Mouse (Mus musculus) G1E-ER4 (cell line): ENCODE results near the gene Heatr3. TPM values are rescaled to one million over a fixed set of nuclear protein-coding genes. Genes with fewer than 3 reads are reported as not detected.

Source experiments
- GATA1 ChIP-seq: IDR thresholded peaks from one replicate; pipeline ENCODE4 v1.8.0; 2012; ENCODE audit warnings: low read length, inconsistent platforms
- polyA plus RNA-seq: library from polyadenylated mRNA; stranded (reverse); fragments of >175 nt; gene quantifications from 2 replicates; pipeline ENCODE4 v1.2.3, GENCODE M21; 2012

The Heatr3 gene
- polyA plus RNA-seq, 1 experiment = 24.9 TPM

DNA sequence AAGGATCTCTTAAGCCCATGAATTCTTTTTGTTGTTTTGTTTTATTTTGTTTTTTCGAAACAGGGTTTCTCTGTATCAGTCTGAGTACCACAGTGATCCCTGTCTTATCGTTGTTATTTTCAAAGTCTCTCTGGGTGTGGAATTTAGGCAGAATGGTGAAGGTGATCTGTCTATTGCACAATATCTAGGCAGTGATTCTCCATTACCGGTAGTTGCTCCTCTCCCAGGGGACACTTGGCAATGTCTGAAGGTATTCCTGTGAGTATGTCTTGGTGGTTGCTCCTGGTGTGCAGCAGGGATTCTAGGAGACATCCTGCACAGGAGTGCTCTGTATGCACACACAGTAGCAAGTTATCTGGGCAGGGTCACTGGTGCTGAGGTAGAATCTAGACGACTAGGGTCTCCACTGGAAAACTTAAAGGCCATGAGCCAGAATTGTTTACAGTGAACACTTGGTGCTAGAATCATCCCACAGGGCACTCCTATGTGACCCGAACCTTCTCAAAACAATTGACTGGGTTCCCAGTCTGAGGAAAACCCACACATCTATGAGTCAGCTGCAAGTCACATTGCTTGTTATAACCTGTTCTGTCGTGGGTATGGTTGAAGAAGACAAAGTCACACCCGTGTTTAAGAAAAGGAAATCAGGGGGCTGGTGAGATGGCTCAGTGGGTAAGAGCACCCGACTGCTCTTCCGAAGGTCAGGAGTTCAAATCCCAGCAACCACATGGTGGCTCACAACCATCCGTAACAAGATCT lies 22.8 kb downstream of the Heatr3 start:
- TF ChIP-seq GATA1 = no peak

DNA sequence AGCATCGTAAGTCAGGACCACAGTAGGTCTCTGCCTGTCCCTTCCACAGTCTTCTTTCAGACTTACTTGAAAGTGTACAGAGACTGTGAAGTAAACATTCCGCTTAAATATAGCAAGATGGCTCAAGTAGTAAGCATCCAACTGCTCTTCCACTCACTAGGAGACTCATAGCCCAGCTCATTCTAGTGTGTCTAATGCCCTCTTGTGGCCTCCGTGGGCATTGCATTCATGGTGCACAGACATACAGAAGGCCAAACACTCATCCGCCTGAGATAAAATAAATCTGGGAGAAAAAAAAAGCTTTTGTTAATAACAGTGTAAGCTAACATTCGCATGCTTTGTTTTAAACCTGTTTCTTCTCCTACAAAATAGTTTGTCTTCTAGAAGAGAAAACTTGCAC lies 23.8 kb downstream of the Heatr3 start:
- no peak for TF ChIP-seq GATA1

DNA sequence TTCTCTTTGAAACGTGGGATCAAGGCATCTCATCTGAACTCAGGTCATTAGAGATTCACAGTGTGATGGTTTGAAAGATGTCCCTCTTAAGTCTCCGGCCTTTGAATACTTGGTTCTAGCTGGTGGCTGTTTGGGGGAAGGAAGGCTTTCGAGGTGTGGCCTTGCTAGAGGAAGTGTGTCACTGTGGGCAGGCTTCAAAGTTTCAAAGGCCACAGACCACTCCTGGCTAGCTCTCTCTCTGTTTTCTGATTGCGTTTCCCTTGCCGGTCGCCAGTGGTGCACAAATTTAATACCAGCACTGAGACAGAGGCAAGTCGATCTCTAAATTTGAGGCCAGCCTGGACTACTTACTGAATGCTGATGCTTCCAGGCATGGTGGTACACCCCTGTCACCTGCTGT lies 37.6 kb downstream of the Heatr3 start:
- TF ChIP-seq GATA1 = no peak

DNA sequence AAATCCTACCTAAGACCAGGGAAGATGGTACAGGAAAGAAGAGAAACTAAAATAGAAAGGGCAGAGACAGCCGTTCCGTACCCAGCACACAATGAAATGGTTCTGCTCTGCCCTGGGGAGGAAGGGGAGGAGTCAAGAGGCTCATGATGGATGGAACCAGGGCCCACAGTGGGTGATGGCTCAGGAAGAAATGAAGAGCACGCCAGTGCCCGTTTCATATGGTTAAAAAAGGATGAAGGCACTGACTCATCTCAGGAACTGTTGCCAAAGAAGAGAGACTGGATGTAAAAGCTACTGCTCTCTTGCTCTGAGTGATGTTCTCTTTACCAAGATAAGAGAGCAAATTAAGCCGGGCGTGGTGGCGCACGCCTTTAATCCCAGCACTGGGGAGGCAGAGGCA lies 39.6 kb downstream of the Heatr3 start:
- no peak for TF ChIP-seq GATA1

DNA sequence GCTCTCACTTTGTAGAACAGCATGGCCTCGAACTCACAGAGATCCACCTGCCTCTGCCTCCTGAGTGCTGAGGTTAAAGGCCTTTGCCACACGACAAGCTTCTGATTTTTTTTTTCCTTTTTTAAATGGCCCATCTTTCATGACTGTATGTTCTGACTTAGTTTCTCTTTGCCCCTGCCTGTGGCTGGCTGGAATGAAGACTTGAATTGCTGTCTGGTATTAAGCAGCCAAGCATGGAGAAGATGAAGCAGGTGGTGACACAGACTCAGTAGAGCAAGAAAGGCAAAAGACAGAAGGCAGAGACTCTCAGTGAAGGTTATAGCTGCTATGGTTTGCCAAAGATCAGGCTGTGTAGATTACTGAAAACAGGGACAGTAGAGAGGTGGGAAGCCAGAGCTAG lies 45.5 kb downstream of the Heatr3 start:
- no peak for TF ChIP-seq GATA1

DNA sequence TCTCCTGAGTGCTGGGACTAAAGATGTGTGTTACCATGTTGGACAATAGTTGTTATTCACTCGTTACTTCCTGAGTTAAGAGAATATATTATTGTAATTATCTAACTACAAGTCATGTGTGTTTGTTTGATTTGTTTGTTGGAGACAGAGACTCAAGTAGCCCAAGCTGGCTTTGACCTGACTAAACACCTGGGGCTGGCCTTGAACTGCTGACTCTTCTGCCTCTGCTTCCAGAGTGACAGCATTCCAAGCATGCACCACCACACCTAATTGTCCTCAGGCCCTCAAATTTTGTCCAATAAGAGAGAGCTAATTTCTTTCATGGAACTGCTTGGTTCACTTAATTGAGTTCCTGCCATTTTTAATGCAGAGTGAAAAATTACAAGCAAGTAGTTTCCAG lies 47.3 kb downstream of the Heatr3 start:
- TF ChIP-seq GATA1 = no peak

DNA sequence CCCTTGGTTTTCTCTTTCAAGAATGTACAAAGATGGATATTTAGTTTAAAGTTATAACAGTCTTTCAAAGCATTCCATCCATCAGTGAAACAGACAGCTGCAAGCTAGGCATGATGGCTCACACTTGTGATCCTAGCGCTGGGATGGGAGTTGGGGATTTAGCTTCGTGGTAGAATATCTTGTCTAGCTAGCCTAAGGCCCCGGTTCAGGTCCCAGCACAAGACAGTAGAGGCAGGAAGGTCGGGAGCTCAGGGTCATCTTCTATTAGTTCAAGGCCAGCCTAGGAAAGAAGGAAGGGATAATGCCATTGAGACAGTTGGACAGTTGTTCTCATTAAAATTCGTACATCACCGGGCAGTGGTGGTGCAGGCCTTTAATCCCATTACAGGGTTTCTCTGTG lies 48.1 kb downstream of the Heatr3 start:
- TF ChIP-seq GATA1 = no peak

DNA sequence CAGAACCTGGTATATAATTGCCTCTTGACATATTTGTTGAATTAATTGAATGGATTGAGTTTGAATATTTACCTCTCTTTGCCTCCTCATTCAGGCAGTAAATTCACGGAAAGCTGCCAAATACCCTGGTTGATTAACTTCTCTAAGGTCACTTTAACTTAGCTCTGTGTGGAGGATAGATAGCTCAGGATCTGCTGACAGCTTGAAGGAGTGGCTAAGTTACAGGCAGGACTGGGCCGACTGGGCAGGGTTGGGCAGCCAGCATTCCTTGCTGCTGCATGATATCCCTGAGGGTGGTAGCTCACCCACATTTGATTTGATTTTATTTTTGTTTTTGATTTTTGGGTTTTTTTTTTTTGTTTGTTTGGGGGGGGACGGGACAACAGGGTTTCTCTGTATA lies 59.7 kb downstream of the Heatr3 start:
- TF ChIP-seq GATA1 = no peak

DNA sequence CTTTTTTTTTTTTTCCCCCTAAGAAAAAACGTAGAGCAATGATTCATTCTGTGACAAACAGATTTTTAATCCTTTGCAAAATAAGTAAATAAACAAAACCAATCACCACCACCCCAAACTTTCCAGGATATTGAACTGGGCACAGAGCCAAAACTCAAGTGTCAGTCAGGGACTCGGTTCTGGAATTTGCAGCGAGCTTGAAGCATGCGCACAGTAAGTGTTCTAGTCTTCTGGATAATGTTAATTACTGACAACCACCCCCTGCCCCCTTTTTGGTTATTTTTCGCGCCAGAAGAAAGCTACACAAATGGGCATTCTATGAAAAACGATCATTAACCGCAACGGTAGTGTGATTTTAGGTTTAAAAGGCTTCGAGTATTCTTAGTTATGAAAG lies 60.9 kb downstream of the Heatr3 start:
- no peak for TF ChIP-seq GATA1

DNA sequence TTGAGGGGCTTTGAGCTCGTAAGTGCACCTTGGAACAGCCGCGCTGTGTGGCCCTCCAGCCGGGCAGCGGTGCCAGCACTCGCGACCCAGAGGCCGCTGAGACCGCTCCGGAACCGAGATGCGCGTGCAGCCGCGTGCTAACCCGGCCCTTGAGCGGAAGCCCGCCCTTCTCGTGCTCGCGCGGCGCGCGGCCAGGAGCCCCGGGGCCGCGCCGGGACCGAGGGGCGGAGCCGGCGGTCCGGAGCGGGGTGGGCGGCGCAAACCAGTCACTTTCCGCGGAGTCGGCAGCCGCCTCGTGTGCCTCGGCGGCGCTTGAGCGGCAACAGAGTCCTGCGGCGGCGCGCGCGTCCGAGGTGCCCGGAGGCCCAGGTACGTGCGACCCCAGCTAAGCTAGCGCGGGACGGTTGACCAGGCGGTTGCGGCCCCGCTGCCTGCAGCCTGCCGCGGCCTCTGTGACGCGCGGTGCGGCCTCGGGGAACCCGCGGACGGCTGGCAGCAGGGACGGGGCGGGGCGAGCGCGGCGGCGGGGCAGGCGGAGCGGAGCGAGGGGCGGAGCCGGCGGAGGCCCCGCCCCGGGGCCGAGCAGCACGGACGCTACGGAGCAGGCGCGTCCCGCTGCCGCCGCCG lies 61.4 kb downstream of the Heatr3 start, which contains the start of gene Tent4b:
Tent4b (plus strand) TSS at position 269 of the 627 bp plus-strand sequence.
- no peak for TF ChIP-seq GATA1

DNA sequence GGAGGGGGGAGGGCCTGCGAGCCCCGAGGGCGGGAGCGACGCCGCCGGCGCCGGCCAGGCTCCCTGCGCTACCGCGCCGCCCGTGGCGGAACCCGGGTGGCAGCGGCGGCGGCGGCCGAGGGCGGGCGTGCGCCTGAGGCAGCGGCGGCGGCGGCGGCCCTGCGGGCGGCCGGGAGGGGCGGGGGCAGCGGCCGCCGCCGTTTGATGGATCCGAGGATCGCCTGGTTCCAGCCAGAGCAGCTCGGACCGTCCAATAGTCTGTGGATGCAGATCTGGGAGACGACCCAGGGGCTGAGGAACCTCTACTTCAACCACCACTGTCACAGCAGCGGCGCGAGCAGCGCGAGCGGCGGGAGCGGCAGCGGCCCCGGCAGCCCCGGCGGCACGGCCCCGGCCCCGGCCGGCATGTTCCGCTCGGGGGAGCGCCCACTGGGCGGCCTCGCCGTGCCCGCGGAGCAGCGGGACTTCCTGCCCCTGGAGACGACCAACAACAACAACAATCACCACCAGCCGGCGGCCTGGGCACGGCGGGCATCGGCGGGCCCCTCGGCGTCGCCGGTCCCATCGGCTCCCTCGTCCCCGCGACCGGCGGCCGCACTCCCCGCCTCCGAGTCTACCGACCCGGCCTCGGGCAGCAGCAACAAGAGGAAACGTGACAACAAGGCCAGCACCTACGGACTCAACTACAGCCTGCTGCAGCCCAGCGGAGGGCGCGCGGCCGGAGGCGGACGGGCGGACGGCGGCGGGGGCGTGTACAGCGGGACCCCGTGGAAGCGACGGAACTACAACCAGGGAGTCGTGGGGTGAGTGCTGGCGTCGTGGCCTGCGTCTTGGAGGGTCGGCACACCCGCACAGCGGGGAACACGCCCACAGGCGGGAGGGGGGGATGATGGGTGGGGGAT lies 62.3 kb downstream of the Heatr3 start:
- TF ChIP-seq GATA1 = no peak

DNA sequence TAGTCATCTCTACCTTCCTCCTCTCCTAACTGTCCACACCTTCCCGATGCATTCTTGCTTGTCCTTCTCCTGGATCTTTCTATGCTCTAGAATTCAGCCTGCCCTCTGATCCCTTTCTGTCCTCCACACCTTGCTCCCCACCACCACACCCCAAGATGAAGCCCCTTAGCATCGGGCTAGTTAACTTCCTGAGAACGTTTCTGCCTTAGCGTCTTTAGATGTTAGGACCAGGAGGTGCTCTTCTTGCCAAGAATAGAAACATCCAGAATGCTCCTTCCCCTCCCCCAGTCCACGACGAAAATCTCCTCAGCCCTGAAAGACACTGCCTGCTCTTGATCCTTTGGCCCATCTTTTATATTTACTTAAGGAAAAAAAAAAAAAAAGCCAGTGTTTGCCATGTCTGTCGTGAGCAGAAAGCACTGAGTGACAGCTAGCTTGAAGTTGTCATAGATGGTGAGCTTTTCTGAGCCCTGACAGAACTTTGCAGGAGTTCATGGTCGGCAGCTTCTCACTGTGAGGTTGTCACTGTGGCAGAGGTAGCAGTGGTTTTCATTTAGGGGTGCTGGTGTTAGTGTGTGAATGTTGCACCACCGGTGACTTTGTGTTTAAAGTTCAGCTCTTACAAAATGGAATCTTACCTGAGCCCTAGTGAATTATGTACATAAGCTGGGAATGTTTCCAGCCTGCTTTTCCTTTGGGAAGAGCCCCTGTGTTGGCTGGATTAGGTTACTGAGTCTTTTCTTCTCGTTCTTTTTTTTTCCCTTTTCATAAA lies 63.3 kb downstream of the Heatr3 start:
- TF ChIP-seq GATA1 = no peak

DNA sequence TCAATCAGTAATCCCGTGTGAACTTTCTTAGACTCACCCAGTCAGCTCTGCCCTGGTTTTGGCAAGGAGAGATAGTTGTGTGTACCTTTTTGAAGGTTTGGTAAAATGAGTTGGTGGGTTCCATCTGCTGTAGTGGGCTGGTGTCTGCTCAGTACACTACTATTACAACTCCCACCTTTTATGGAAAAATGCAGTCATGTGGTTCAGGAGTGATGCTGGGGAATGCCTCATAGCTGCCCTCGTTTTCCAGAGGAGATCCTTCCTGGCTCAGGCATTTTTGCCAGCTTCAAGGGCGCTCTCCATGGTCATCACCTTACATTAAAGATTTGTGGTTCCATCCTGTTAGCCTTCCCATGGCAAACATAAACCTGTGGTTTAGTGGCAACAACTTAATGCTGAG lies 64.0 kb downstream of the Heatr3 start:
- no peak for TF ChIP-seq GATA1

DNA sequence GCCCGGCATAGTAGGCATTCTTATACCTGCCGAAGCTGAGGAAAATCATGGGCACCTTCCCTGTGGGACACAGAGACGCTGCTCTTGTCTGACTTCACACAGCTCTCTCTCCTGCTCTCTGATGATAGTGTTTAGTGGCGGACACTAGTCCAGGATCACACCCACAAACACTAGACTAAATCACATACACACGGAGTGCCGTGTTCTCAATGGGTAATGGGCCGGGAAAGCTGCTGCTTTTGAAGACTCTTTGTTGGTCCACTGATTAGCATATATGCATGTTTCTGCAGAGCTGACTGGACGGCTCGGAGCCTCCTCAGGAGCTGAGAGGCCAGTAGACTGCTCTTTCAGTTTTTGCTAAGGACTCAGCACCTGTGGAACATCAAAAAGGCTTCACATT lies 68.4 kb downstream of the Heatr3 start:
- no peak for TF ChIP-seq GATA1

DNA sequence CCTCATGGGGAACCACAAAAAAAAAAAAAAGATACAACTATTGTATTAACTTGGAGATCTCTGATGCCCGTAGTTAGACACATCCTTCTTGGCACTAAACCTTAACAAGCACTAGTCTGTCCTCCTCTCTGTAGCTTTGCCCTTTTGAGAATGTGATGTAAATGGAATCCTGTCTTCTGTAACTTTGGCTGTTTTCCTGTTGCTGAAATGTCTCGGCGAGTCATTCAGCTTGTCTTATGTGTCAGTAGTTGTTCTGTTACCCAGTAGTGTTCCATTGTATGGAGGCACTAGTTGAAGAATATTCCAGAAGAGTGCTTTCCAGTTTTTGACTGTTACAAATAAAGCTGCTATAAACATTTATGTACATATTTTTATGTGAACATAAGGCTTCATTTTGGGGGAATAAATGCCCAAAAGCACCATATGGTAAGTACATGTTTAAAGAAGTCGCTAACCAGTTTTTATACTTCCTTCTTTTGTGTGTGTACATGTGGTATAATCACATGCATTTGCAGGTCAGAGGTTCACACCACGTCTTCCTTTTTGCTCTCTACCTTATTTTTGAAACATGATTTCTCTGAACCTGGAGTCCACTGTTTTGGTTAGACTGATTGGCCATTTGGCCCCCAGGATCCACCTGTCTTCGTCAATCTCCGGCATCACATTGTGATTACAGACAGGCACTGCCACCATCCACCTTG lies 69.6 kb downstream of the Heatr3 start:
- no peak for TF ChIP-seq GATA1
